8 mouse cellular contexts compared by ENCODE assay signal in the genomic region with DNA sequence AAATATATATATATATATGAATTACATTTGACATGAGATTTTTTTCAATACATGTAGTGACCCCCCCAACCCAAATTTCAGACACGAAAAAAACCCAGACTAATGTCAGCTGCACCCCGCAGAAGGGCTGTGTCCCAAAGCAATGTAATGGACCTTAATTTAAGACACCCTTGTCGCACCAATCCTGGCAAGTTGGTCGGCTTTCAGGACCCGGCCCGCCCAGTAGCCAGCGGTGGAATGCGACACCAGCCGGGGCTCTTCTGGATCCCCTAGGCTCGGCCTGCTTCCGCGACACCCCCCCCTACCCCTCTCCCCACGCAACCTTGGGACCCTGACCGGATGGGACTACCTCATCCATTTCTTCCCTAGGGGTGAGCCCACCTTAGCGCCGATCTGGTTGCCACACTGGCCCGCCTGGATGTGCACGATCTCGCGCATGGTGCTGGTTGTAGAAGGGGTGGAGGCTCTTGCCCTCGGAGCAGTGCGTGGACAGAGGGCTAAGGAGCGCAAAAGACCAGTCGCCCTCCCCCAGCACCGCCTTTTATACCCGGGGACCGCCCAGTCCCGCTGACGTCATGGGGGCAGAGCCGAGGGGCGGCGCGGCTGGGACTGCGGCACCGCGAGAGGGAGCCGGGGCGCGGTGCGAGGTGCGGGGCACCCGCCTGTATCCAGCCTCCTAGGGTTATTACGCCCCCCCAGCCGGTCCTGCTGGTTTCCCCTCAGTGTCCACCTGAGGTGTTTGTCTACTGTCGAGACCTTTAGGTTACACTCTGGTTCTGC. TPM values are rescaled to one million over a fixed set of nuclear protein-coding genes. Genes with fewer than 3 reads are reported as not detected.
DNase-seq lines count a peak whose midpoint lies in the region; ATAC-seq lines count a peak whose summit lies in the region.

A gene (minus strand): TSS at position 516 of the 780 bp plus-strand sequence.

- no peaks in the 10 kb centered on the region for H3K27me3 ChIP-seq in megakaryocyte, embryonic 14.5 days (replicated peaks)

- peak; percentile 90 for ATAC-seq in inflammation-experienced regulatory T-cells, adult 6 months

- peak; percentile 95 to 96 for DNase-seq in adrenal gland, adult 18-20 months (ENCODE audit: low spot score in 2 of 2)
- DNase-seq in embryo, embryonic 10.5 days (ENCODE audit: low spot score) = peak; percentile 91
- peak; percentile 95 for DNase-seq in gastrocnemius, postnatal 14 days
- DNase-seq in left cerebral cortex, adult 9 months (ENCODE audit: low spot score in 2 of 2) = peak; percentile 73 to 91
- peak; percentile 89 to 93 for DNase-seq in right cerebral cortex, adult 2 months (ENCODE audit: low spot score in 2 of 2)
- peak; percentile 75 for DNase-seq in urinary bladder, postnatal 10 days (ENCODE audit: low spot score)

- intact Hi-C loops in gastrocnemius, postnatal 14 days (cut with DNase I; ENCODE audit: low total_unique reads) = no loop called here

- no peaks in the 10 kb centered on the region for H3K9me3 ChIP-seq in megakaryocyte, embryonic 14.5 days

- H3K36me3 ChIP-seq in megakaryocyte, embryonic 14.5 days (replicated peaks; ENCODE audit: low read length) = peaks cover 32% of the 10 kb centered on the region

- H3K4me3 ChIP-seq in megakaryocyte, embryonic 14.5 days (replicated peaks) = peak within 1 kb of the TSS; percentile 93

- peaks cover 43% of the 10 kb centered on the region for H3K4me1 ChIP-seq in megakaryocyte, embryonic 14.5 days

RNA-seq across cellular contexts. Expression of the gene that starts here (rescaled TPM):
- total RNA-seq in adrenal gland, adult 18-20 months (2021) = 10 to 100 TPM; 35.1 to 85.9 TPM
- total RNA-seq in gastrocnemius, postnatal 14 days (2021) = 10 to 100 TPM; 19.3 to 24.4 TPM
- 1 to 10 TPM; 3.1 to 8.7 (median 8.0) TPM for polyA plus RNA-seq in inflammation-experienced regulatory T-cells, adult 6 months (2017; shearing (Covaris generic))
- 95.9 and 122 TPM in 2 replicates for polyA plus RNA-seq in megakaryocyte, embryonic 14.5 days (2012; ENCODE audit: insufficient read depth, low replicate concordance)

Comparison
In these comparisons a context has a peak if more than half of its experiments do, and no peak if none do; other contexts are left out.
1. Peak in every context shown above with its lines: DNase-seq, ATAC-seq and H3K4me3 ChIP-seq.
2. RNA of the gene that starts here (polyA plus RNA-seq): 95.9 to 122 TPM in megakaryocyte, embryonic 14.5 days; 3.1 to 8.7 TPM in inflammation-experienced regulatory T-cells, adult 6 months; every median in the first group is over 10 times any median in the second.